Mouse (Mus musculus) limb, embryonic 12.5 days (tissue): ENCODE data around the gene Edem2. TPM values are rescaled to one million over a fixed set of nuclear protein-coding genes. Genes with fewer than 3 reads are reported as not detected.
A peak's percentile ranks its signal among the peaks of the same experiment; 100 is the strongest.

Source experiments
- ATAC-seq: fragments of 200-750 bp; cut with Nextera tagmentation; 2 replicates; pipeline ENCODE4 v1.8.0; 2017; ENCODE audit warnings: low read depth, moderate TSS enrichment; ENCODE audit not compliant: insufficient number of reproducible peaks, insufficient read depth, low FRiP score, low TSS enrichment
- H3K27ac ChIP-seq: fragments of 300-500 bp; sonication (generic); 2 replicates; pipeline ENCODE4 v1.5.1; 2016; ENCODE audit warnings: mild to moderate bottlenecking, moderate library complexity
- H3K27me3 ChIP-seq: fragments of 300-500 bp; sonication (generic); 2 replicates; pipeline ENCODE4 v1.6.1; 2016; ENCODE audit warnings: mild to moderate bottlenecking, moderate library complexity
- H3K36me3 ChIP-seq: fragments of 300-500 bp; sonication (generic); 2 replicates; pipeline ENCODE4 v1.6.1; 2016; ENCODE audit warnings: mild to moderate bottlenecking, moderate library complexity
- H3K4me1 ChIP-seq: fragments of 300-500 bp; sonication (generic); replicated peaks from 2 replicates; pipeline ENCODE4 v1.6.1; 2016
- H3K4me2 ChIP-seq: fragments of 300-500 bp; sonication (generic); 2 replicates; pipeline ENCODE4 v1.6.1; 2016; ENCODE audit warnings: mild to moderate bottlenecking, moderate library complexity
- H3K4me3 ChIP-seq: fragments of 300-500 bp; sonication (generic); replicated peaks from 2 replicates; pipeline ENCODE4 v1.5.1; 2016; ENCODE audit warnings: mild to moderate bottlenecking
- H3K9ac ChIP-seq: fragments of 300-500 bp; sonication (generic); replicated peaks from 2 replicates; pipeline ENCODE4 v1.6.1; 2016; ENCODE audit warnings: mild to moderate bottlenecking, moderate library complexity
- H3K9me3 ChIP-seq: fragments of 300-500 bp; sonication (generic); 2 replicates; pipeline ENCODE4 v1.6.1; 2016; ENCODE audit warnings: mild to moderate bottlenecking, moderate library complexity
- WGBS: fragments of 180-500 bp; shearing (Covaris S2); methylation state at CpG from one replicate; pipeline ENCODE4 v1.1.7; 2016; 5-methylcytosine and 5-hydroxymethylcytosine counted together
- polyA plus RNA-seq: library from polyadenylated mRNA; unstranded; fragments of >200 nt; fragmentation: Nextera tagmentation; extraction: Ambion mirVana; gene quantifications from 2 replicates; pipeline ENCODE4 v1.2.1, GENCODE M21; 2016

The Edem2 gene
- polyA plus RNA-seq, 1 experiment from 2014 or later = 24.2 TPM

GRCm38 (mm10) chr2:155735080-155735479 lies 5.8 kb upstream of the Edem2 start:
- no peak overlapping the region for H3K27ac ChIP-seq
- H3K4me1 ChIP-seq = no peaks in the 10 kb centered on the region
- H3K27me3 ChIP-seq = no peaks in the 10 kb centered on the region
- no peak overlapping the region for H3K4me3 ChIP-seq
- WGBS = 77% methylated on average over 5 of the region's 5 CpGs
- H3K4me2 ChIP-seq = no peak overlapping the region
- H3K9ac ChIP-seq = no peak overlapping the region
- H3K36me3 ChIP-seq = no peaks in the 10 kb centered on the region
- H3K9me3 ChIP-seq = no peaks in the 10 kb centered on the region
- ATAC-seq = no peak

- H3K4me2 ChIP-seq = peak overlapping the region; percentile 94
Observed at GRCm38 (mm10) chr2:155728742-155729141, 533 bp downstream of the Edem2 start.

GRCm38 (mm10) chr2:155727764-155728395 lies 1.4 kb downstream of the Edem2 start:
- Histone ChIP-seq H3K36me3 (no peaks in the 10 kb centered on the region), H3K27ac (no peak overlapping the region), H3K4me1 (peaks cover 7% of the 10 kb centered on the region), H3K4me2 (no peak overlapping the region; the same call in 1 of the 2 replicates), H3K4me3 (no peak overlapping the region), H3K9ac (no peak overlapping the region), H3K9me3 (no peaks in the 10 kb centered on the region), H3K27me3 (no peaks in the 10 kb centered on the region)
- 71% methylated on average over 7 of the region's 7 CpGs for WGBS
- no peak for ATAC-seq

More at GRCm38 (mm10) chr2:155728742-155729141, 533 bp downstream of the Edem2 start:
- H3K27me3 ChIP-seq = no peaks in the 10 kb centered on the region
- H3K9ac ChIP-seq = peak overlapping the region; percentile 66
- H3K36me3 ChIP-seq = no peaks in the 10 kb centered on the region
- H3K9me3 ChIP-seq = no peaks in the 10 kb centered on the region
- H3K4me3 ChIP-seq = peak overlapping the region; percentile 87
- peaks cover 7% of the 10 kb centered on the region for H3K4me1 ChIP-seq
- no peak; the same call in none of the 2 replicates for ATAC-seq
- 4% methylated on average over 15 of the region's 15 CpGs for WGBS
- no peak overlapping the region for H3K27ac ChIP-seq

GRCm38 (mm10) chr2:155726302-155726701 lies 3.0 kb downstream of the Edem2 start:
- Histone ChIP-seq H3K27me3 (no peaks in the 10 kb centered on the region), H3K9me3 (no peaks in the 10 kb centered on the region)

GRCm38 (mm10) chr2:155724526-155724925 lies 4.7 kb downstream of the Edem2 start:
- Histone ChIP-seq H3K27me3 (no peaks in the 10 kb centered on the region), H3K4me2 (no peak overlapping the region), H3K4me1 (peaks cover 7% of the 10 kb centered on the region), H3K9me3 (no peaks in the 10 kb centered on the region), H3K4me3 (no peak overlapping the region), H3K27ac (no peak overlapping the region), H3K36me3 (peaks cover 11% of the 10 kb centered on the region), H3K9ac (no peak overlapping the region)
- 85% methylated on average over 6 of the region's 6 CpGs for WGBS
- no peak for ATAC-seq

More at GRCm38 (mm10) chr2:155726302-155726701, 3.0 kb downstream of the Edem2 start:
- H3K4me3 ChIP-seq = no peak overlapping the region
- H3K4me1 ChIP-seq = peaks cover 7% of the 10 kb centered on the region
- no peak overlapping the region for H3K27ac ChIP-seq
- H3K4me2 ChIP-seq = no peak overlapping the region
- WGBS = 87% methylated on average over 7 of the region's 7 CpGs
- peaks cover 8% of the 10 kb centered on the region; the same call in 1 of the 2 replicates for H3K36me3 ChIP-seq
- no peak for ATAC-seq
- no peak overlapping the region for H3K9ac ChIP-seq

- Histone ChIP-seq H3K9ac (no peak overlapping the region), H3K4me2 (no peak overlapping the region), H3K4me3 (no peak overlapping the region), H3K27ac (no peak overlapping the region), H3K4me1 (peaks cover 7% of the 10 kb centered on the region), H3K9me3 (no peaks in the 10 kb centered on the region), H3K36me3 (peaks cover 16% of the 10 kb centered on the region), H3K27me3 (no peaks in the 10 kb centered on the region)
- no peak for ATAC-seq
- 72% methylated on average over 5 of the region's 5 CpGs for WGBS
Observed at GRCm38 (mm10) chr2:155724036-155724435, 5.2 kb downstream of the Edem2 start.

GRCm38 (mm10) chr2:155720585-155720984 lies 8.7 kb downstream of the Edem2 start:
- no peak overlapping the region for H3K4me2 ChIP-seq
- no peaks in the 10 kb centered on the region for H3K9me3 ChIP-seq
- peaks cover 37% of the 10 kb centered on the region for H3K36me3 ChIP-seq
- no peak for ATAC-seq
- H3K4me1 ChIP-seq = no peaks in the 10 kb centered on the region
- H3K27ac ChIP-seq = no peak overlapping the region
- H3K4me3 ChIP-seq = no peak overlapping the region
- WGBS = 91% methylated on average over 5 of the region's 5 CpGs
- no peak overlapping the region for H3K9ac ChIP-seq
- H3K27me3 ChIP-seq = no peaks in the 10 kb centered on the region

GRCm38 (mm10) chr2:155717082-155717990 lies 11.9 kb downstream of the Edem2 start:
- Histone ChIP-seq H3K9ac (no peak overlapping the region), H3K9me3 (no peaks in the 10 kb centered on the region), H3K4me2 (no peak overlapping the region), H3K27ac (no peak overlapping the region), H3K36me3 (peaks cover 57% of the 10 kb centered on the region), H3K4me1 (no peaks in the 10 kb centered on the region), H3K27me3 (no peaks in the 10 kb centered on the region), H3K4me3 (no peak overlapping the region)
- 83% methylated on average over 12 of the region's 12 CpGs for WGBS
- no peak for ATAC-seq

- H3K4me1 ChIP-seq = no peaks in the 10 kb centered on the region
- H3K36me3 ChIP-seq = peaks cover 67% of the 10 kb centered on the region
- H3K27ac ChIP-seq = no peak overlapping the region
- H3K9ac ChIP-seq = peak overlapping the region; percentile 23; the same call in 1 of the 2 replicates
- H3K9me3 ChIP-seq = no peaks in the 10 kb centered on the region
- WGBS = 88% methylated on average over 11 of the region's 11 CpGs
- no peak overlapping the region for H3K4me2 ChIP-seq
- H3K4me3 ChIP-seq = no peak overlapping the region
- H3K27me3 ChIP-seq = no peaks in the 10 kb centered on the region
- ATAC-seq = no peak
Observed at GRCm38 (mm10) chr2:155710557-155710956, 18.7 kb downstream of the Edem2 start.

- no peak for ATAC-seq
- Histone ChIP-seq H3K36me3 (peaks cover 66% of the 10 kb centered on the region), H3K4me2 (no peak overlapping the region), H3K4me3 (no peak overlapping the region), H3K4me1 (no peaks in the 10 kb centered on the region), H3K9ac (no peak overlapping the region), H3K27me3 (no peaks in the 10 kb centered on the region), H3K27ac (no peak overlapping the region), H3K9me3 (no peaks in the 10 kb centered on the region)
- WGBS = 92% methylated on average over 4 of the region's 4 CpGs
Observed at GRCm38 (mm10) chr2:155707251-155707650, 22.0 kb downstream of the Edem2 start.

GRCm38 (mm10) chr2:155703630-155704029 lies 25.6 kb downstream of the Edem2 start:
- 74% methylated on average over 4 of the region's 4 CpGs for WGBS
- H3K27me3 ChIP-seq = no peaks in the 10 kb centered on the region
- H3K4me2 ChIP-seq = no peak overlapping the region
- ATAC-seq = no peak
- no peak overlapping the region for H3K27ac ChIP-seq
- H3K9ac ChIP-seq = no peak overlapping the region
- H3K4me1 ChIP-seq = no peaks in the 10 kb centered on the region
- no peaks in the 10 kb centered on the region for H3K9me3 ChIP-seq
- H3K4me3 ChIP-seq = no peak overlapping the region
- H3K36me3 ChIP-seq = peaks cover 51% of the 10 kb centered on the region
